Mouse (Mus musculus): ENCODE data around the gene Ccno.
A peak's percentile ranks its signal among the peaks of the same experiment; 100 is the strongest.
"Not testable (repeated sequence)": the region's sequence is repeated elsewhere in the genome, so short reads cannot be mapped to it uniquely, and the experiment has no call there.

Ccno gene

DNA sequence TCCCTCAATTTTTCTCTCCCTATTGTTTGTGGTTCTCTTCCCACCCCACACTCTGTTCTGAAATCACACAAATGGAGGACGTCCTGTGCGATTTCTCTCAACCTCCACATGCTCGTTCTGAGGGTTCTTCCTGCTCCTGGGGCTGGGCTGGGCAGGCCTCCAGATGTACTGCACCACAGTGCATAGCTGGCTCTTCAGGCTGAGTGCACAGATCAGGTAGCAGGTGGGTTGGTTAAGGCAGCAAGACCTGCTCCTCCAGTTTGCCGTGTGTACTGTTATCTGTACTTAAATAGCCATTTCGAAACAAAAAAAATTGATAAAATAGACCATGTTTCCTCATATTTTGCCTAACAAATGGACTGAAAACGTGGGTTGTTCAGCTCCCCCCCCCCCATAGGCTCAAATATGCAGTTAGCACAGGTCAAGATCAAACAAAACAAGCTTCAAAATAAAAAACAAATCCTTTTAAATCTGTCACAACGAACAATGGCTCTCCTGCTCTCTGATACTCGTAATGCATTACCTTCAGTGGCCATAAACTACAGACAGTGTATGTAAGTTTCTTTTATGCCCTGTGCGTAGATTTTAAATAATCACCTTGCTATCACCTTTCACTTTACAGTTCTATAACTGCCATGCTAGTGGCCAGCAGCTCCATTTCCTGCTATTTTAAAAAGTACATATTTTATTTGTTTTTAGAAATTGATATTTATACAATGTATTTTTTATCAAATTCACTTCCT lies 13.1 kb downstream of the Ccno start:
- DNase-seq (ENCODE audit: low spot score) = no peak

DNA sequence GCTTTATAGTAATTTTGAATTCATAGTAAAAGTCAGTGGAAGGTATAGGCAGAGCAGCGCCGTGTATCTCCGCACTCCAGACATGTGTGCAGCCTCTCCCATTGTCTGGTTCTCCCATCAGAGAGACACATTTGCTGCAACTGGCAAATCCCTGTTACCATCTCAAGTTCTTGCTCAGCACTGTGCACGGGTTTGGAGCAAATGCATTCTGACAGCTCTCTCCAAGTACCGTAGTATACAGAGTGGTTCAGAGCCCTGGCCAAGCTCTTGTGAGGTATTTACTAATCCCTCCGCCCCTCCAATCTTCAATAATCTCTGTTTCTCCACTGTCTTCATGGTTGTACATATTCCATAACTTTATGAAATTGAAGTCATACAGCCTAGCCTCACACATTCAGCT lies 25.1 kb downstream of the Ccno start:
- no peak for DNase-seq (ENCODE audit: low spot score)

DNA sequence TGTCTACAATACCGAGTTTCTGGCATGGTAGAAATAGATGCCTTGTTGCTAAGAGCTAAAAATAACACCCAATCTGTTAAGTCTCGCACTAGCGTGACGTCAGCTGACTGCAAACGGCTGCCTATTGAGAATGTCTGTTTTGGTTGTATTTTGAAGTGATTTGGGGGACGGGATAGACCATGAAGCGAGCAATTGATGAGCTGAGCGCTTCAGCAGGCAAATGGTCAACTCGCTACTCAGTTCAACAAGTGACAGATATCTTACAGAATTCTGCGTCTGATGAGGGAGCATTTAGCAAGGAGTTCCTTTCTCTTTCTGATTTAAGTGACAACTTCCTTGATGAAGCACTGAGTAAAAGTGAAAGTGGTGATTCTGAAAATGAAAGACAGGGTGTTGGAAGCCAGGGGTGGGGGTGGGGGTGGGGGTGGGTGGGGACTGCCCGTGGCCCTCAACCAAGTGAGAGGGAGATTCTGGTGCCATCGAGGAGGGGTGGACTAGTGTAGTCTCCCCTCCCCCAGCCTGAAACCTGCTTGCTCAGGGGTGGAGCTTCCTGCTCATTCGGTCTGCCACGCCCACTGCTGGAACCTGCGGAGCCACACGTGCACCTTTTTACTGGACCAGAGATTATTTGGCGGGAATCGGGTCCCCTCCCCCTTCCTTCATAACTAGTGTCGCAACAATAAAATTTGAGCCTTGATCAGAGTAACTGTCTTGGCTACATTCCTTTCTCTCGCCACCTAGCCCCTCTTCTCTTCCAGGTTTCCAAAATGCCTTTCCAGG lies 25.8 kb downstream of the Ccno start:
- DNase-seq (ENCODE audit: low spot score) = not testable (repeated sequence)

DNA sequence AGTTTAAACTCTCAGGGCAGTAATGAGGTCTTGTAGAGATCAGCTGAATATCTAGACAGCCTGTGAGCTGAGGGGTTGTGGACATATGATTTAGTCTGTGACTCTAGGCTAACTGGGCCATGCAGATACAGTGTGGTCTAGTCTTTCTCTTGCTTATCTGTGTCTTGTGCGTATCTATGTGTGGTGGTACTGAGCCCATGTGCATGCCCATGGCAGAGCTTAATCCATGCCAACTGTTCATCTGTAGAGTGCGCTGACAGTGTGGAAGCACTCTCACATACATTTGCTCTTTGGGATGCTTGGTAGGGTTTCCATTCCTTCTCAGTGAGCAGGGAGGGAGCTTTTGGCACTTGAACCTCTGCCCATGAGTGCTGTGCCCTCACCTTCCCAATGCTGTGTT lies 33.9 kb downstream of the Ccno start:
- DNase-seq (ENCODE audit: low spot score) = no peak

DNA sequence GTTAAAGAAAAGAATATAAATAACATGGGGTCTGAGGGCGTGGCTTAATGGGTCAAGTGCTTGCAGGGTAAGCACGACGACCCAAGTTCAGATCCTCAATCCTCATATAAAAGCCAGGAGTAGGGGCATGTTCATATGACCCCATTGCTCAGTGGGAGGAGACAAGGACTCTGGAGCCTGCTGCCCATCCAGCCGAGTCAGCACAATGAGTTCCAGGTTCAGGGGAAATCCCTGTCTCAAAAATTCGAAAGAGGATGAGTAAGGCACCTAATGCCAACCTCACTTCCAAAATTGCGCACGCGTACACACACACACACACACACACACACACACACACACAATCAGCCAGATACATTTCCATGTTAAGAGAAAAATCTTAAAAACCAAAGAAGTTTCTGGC lies 34.9 kb downstream of the Ccno start:
- DNase-seq (ENCODE audit: low spot score) = no peak

DNA sequence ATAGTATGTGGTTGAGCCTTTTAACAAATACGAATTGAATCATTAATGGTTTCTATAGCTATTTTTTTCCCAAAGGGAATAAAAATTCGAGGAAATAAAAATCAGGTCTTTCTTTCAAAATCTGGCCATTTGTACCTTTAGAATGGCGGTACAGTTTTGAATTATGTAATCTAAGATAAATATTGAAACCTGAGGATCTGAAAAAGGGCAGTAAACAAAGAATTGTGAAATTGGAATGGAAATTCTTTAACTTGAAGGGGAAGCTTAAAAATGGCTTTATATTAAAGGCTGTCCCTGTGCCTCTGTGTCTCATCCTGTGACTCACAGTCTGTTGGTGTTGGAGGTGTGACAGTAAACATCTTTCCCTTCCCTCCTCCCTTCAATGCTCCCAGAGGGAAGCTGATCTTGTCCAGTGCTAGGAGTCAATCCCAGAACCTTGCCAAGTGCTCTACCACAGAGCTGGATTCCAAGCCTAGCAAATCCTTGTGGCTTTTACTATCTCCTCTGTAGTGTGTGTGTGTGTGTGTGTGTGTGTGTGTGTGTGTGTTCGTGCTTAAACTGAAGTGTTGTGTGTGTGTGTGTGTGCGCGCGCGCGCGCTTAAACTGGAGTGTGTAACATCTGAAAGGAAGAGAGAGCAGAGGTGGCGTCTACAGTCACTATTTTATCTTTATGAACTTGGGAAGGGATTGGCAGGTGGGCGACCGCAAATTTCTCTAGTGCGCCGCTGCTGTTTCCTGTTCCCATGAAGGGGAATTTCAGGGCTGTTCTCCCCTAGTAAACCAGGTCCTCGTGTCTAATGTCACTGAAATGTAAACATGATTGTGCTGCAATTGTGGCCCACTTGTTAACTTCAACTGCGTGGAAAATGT lies 35.9 kb downstream of the Ccno start:
- DNase-seq (ENCODE audit: low spot score) = no peak

DNA sequence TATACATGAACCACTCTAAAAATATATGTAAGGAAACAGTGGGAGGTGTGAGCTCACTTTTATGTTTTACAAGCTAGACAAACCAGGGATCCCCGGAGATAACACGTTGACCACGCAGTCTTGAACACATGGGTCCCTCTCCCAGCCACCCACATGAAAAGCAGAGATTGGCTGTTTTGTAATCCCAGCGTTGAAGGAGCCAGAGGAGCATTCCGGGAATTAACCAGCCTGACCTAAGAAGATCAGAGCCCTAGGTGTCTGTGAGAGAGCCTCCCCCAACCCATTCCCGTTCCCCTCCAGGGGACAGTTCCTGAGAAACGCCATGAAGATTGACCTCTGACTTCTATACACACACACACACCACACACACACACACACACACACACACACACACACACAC lies 43.7 kb downstream of the Ccno start:
- DNase-seq (ENCODE audit: low spot score) = no peak

DNA sequence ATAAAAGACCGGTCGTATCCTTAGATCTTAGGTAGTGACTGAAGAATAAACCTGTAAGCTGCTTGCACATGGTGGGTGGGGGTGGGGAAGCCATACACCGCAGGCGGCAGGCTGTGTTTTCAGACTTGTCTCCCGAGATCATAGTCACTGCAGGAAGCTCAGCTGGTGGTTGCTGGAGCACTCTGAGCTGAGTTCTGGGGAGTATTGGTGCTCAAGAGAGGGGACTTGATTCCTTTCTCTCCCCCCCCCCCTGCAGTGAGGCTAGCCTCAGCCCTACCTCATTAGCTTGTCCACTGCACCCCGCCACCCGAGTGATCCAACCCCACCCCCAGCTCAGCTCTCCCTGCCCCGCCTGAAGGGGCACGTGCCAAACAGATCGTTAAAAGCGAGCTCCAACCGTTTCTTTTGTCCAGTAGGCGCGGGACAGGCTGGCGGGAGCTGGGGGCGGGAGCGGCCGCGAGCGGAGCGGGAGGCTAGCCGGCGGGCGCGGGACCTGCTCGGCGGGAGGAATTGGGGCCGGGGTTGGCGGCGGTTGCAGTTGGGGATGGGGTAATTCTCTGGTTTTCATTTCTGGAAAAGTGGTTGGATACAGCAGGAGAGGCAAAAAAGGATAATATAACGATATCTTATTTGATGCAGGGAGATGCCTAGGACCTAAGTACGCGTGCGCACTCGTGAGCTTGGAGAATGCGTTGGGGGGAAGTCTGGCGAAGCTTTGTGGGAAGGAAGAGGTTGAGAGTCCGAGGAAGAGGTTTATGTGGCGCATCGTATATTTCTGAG lies 44.4 kb downstream of the Ccno start:
- DNase-seq (ENCODE audit: low spot score) = peak; percentile 18

DNA sequence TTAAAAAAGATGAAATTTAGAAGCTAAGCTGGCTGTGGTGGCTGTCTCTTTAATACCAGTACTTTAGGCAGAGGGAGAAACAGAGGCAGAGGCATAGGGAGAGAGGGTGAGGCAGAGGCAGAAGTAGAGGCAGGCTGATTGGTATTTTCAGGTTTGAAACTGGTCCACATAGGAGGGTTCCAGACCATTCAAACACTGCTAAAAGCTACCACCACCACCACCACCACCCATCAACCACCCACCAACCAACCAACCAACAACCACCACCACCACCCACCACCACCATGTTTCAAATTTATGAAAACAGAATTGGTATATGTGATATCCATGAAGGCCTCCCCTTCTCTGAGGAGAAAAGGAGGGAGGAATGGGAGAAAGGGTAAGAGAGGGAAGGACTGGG lies 45.2 kb downstream of the Ccno start:
- no peak for DNase-seq (ENCODE audit: low spot score)

DNA sequence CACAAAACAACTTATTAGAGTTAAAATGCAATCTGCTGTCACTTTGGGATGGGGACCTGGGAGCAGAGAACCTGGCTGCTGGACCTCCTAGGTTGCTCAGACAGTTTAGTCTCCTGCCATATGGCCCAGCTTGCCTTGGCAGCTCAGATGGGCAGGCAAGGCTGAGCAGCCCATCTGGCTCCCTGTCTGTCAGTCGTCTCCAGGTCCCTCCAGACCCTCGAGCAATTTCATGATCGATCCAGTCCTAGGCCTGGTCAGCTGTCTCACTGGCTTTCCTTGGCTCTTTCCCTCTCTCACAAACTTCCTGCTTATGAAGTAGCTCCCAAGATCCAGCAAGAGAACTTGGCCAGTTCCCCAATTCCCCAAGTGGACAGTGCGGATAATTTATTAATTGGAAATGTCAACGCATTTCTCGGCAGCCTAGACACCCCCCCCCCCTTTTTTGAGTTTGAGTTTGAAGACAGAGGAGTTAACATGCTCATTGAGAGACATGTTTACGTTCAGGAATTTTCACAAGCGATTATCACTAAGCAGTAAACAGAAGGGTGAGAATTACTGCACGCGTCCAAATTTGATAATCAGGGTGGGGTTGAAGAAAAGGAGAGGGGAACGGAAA lies 46.8 kb downstream of the Ccno start:
- DNase-seq (ENCODE audit: low spot score) = no peak

DNA sequence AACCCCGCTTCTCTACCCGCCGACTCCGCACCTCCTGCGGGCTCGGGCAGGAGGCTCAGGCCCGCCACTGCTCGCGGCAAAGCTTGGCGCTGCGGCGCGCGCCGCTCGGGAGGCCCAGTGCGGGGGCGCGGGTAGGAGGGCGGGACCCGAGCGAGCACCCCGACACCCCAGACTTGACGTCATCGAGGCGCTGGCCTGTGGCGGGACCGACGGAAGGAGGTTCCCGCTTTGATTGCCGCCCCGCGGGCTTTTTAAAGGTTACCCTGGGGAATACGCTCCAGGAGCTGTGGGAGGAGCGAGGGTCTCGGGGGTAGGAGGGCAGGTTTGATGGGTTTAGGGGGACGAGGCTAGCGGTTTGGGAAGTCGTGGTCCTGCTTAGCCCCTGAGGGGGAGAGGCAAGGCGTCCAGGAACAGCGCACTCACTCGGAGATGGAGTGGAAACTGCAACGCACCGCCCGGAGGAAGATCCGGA lies 47.4 kb downstream of the Ccno start, which contains the start of gene Cdc20b:
Cdc20b (plus strand) TSS at position 162 of the 472 bp plus-strand sequence.
- DNase-seq (ENCODE audit: low spot score) = peak; percentile 50

DNA sequence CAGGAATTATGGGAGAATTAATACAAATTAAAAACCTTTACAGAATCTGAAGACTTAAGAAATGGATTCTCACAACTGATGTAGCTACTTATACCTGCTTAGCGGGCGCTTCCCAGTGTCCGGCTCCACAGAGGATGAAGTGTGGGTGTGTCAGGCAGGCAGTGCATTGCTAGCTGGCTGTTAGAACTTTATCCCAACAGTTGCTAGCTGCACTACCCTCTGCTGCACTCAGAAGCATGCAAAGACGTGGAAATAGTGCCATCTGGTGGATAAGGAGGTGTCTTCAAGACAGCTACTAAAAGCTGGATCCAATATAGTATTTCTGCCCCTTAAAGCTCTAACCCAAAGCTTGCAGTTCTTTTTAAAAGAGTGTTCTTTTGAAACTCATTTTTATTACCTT lies 48.2 kb downstream of the Ccno start:
- peak; percentile 31 for DNase-seq (ENCODE audit: low spot score)

All from ovary, postnatal 36 days (tissue).